8 mouse cellular contexts compared by ENCODE assay signal in genomic region chr16:26234113-26234512, GRCm38 (mm10).
A peak's percentile ranks its signal among the peaks of the same experiment; 100 is the strongest.
DNase-seq lines count a peak whose midpoint lies in the region; ATAC-seq and TF ChIP-seq lines count a peak whose summit lies in the region.

No protein-coding gene starts in this region.

- in situ Hi-C loops in Patski (cut with MboI; ENCODE audit: low pct_unique_long_range_greater_than_20kb) = loop anchor here (10.0 to 25.0 kb wide), 3 partner anchors 141 to 911 kb away; partner anchors contain the start of gene Cldn1

- POLR2A ChIA-PET in Patski (lab: Charles Lee) = no interaction called here

- ATAC-seq in Patski = peak; percentile 79
- peak; percentile 93 for ATAC-seq in megakaryocyte progenitor cell, adult 5-6 weeks (replicated peaks; ENCODE audit: poor library complexity)
- ATAC-seq in erythroblast, adult 5-6 weeks (replicated peaks; ENCODE audit: low FRiP score, poor library complexity, severe bottlenecking) = no peak

- no peaks in the 10 kb centered on the region for H3K27me3 ChIP-seq in Patski

- CTCF ChIA-PET in Patski (lab: Charles Lee) = interaction anchor here (0.6 to 2.2 kb wide), 11 partner anchors 13 to 543 kb away, joined by 3 to 6 read pairs (median 4); partner anchors contain the start of gene Cldn1

- TF ChIP-seq CTCF in Patski (IDR thresholded peaks at IDR 0.05) = peak; percentile 89

- no peak for DNase-seq in Patski (ENCODE audit: low read depth, low spot score)
- DNase-seq in cerebellum, adult 8-10 months = peak; percentile 30
- peak; percentile 78 to 97 for DNase-seq in frontal cortex, adult 2 months (ENCODE audit: extremely low spot score in 1 of 2, low spot score in 1 of 2)
- DNase-seq in hindlimb bud, embryonic 11.5 days (ENCODE audit: extremely low spot score, low read depth, low spot score) = peak; percentile 82
- peak; percentile 88 to 93 for DNase-seq in left cerebral cortex, adult 18-20 months (ENCODE audit: low spot score in 2 of 2)
- DNase-seq in right cerebral cortex, postnatal 36 days (ENCODE audit: low spot score in 2 of 2) = peak; percentile 74 to 78
